Mouse (Mus musculus): Measurements from ENCODE around the gene Gstt3.

Gstt3 gene

GRCm38 (mm10) chr10:75780769-75781578, at the start of gene Gstt3, which contains the start of gene Gm20441:
Gstt3 (minus strand) TSS chr10:75781414.
Gm20441 (minus strand) TSS chr10:75780954.
- peak; percentile 70 to 81 for DNase-seq (ENCODE audit: low spot score in 2 of 2)

GRCm38 (mm10) chr10:75830275-75830670, 49.1 kb upstream of the Gstt3 start:
- DNase-seq (ENCODE audit: low spot score in 2 of 2) = no peak

- no peak for DNase-seq (ENCODE audit: low spot score in 2 of 2)
These were observed 48.5 kb upstream of the Gstt3 start for GRCm38 (mm10) chr10:75829529-75830274.

GRCm38 (mm10) chr10:75828500-75828931, 47.3 kb upstream of the Gstt3 start:
- DNase-seq (ENCODE audit: low spot score in 2 of 2) = peak in 1 of 2 experiments; percentile 60

GRCm38 (mm10) chr10:75827668-75828360, 46.6 kb upstream of the Gstt3 start:
- DNase-seq (ENCODE audit: low spot score in 2 of 2) = peak in 1 of 2 experiments; percentile 37

GRCm38 (mm10) chr10:75824530-75824929, 43.3 kb upstream of the Gstt3 start:
- DNase-seq (ENCODE audit: low spot score in 2 of 2) = no peak

GRCm38 (mm10) chr10:75823782-75824181, 42.6 kb upstream of the Gstt3 start:
- no peak for DNase-seq (ENCODE audit: low spot score in 2 of 2)

GRCm38 (mm10) chr10:75822443-75822842, 41.2 kb upstream of the Gstt3 start, which contains the start of gene Gstt4:
Gstt4 (minus strand) TSS chr10:75822543.
- DNase-seq (ENCODE audit: low spot score in 2 of 2) = no peak

GRCm38 (mm10) chr10:75819882-75820281, 38.7 kb upstream of the Gstt3 start:
- DNase-seq (ENCODE audit: low spot score in 2 of 2) = no peak

- DNase-seq (ENCODE audit: low spot score in 2 of 2) = no peak
These were observed 37.4 kb upstream of the Gstt3 start for GRCm38 (mm10) chr10:75818641-75819040.

GRCm38 (mm10) chr10:75804217-75804616, 23.0 kb upstream of the Gstt3 start:
- no peak for DNase-seq (ENCODE audit: low spot score in 2 of 2)

GRCm38 (mm10) chr10:75798176-75798696, 17.0 kb upstream of the Gstt3 start, which contains the start of gene Gstt1:
Gstt1 (minus strand) TSS chr10:75798584.
- peak; percentile 66 to 76 for DNase-seq (ENCODE audit: low spot score in 2 of 2)

GRCm38 (mm10) chr10:75797619-75798175, 16.5 kb upstream of the Gstt3 start:
- peak; percentile 39 to 68 for DNase-seq (ENCODE audit: low spot score in 2 of 2)

GRCm38 (mm10) chr10:75796731-75797516, 15.7 kb upstream of the Gstt3 start:
- DNase-seq (ENCODE audit: low spot score in 2 of 2) = no peak

GRCm38 (mm10) chr10:75794880-75795279, 13.7 kb upstream of the Gstt3 start:
- no peak for DNase-seq (ENCODE audit: low spot score in 2 of 2)

GRCm38 (mm10) chr10:75790773-75791172, 9.6 kb upstream of the Gstt3 start:
- DNase-seq (ENCODE audit: low spot score in 2 of 2) = no peak

GRCm38 (mm10) chr10:75789841-75790240, 8.6 kb upstream of the Gstt3 start:
- no peak for DNase-seq (ENCODE audit: low spot score in 2 of 2)

GRCm38 (mm10) chr10:75789081-75789735, 8.0 kb upstream of the Gstt3 start:
- no peak for DNase-seq (ENCODE audit: low spot score in 2 of 2)

- DNase-seq (ENCODE audit: low spot score in 2 of 2) = no peak
These were observed 7.1 kb upstream of the Gstt3 start for GRCm38 (mm10) chr10:75788277-75788676.

- no peak for DNase-seq (ENCODE audit: low spot score in 2 of 2)
These were observed 4.2 kb upstream of the Gstt3 start for GRCm38 (mm10) chr10:75785442-75785841.
